Mouse (Mus musculus): ENCODE results near the gene Btbd11. TPM values are rescaled to one million over a fixed set of nuclear protein-coding genes. Genes with fewer than 3 reads are reported as not detected.
A peak's percentile ranks its signal among the peaks of the same experiment; 100 is the strongest.

The Btbd11 gene
- polyA plus RNA-seq, 1 experiment from 2014 or later: 0.47 TPM

- WGBS (ENCODE audit: insufficient replicate concordance): 57% methylated on average over 9 of the region's 9 CpGs
- ATAC-seq (no peak), DNase-seq (no peak)
- Histone ChIP-seq H3K27ac (ENCODE audit: low read depth) (no peak overlapping the region), H3K9ac (replicated peaks) (no peak overlapping the region), H3K4me3 (ENCODE audit: low read depth, low read length) (no peak overlapping the region), H3K4me2 (ENCODE audit: low read depth, low read length) (0 out of 2 replicates have a peak overlapping the region, but pooled peaks have one; percentile 7), H3K27me3 (ENCODE audit: insufficient read depth, low read length) (no peaks in the 10 kb centered on the region), H3K9me3 (ENCODE audit: low read length) (no peaks in the 10 kb centered on the region), H3K36me3 (replicated peaks; ENCODE audit: insufficient read depth, low read length) (no peaks in the 10 kb centered on the region), H3K4me1 (ENCODE audit: insufficient read depth) (no peaks in the 10 kb centered on the region)
- TF ChIP-seq EP300 (IDR thresholded peaks at IDR 0.05; ENCODE audit: low read depth) (no peak), CTCF (IDR thresholded peaks at IDR 0.05; ENCODE audit: low read depth) (no peak)
Observed at GRCm38 (mm10) chr10:85502656-85503055, 116.0 kb downstream of the Btbd11 start.

- ATAC-seq: no peak
- no peaks in the 10 kb centered on the region for H3K4me1 ChIP-seq (ENCODE audit: insufficient read depth)
- no peak for TF ChIP-seq CTCF (IDR thresholded peaks at IDR 0.05; ENCODE audit: low read depth)
- no peak for TF ChIP-seq EP300 (IDR thresholded peaks at IDR 0.05; ENCODE audit: low read depth)
- DNase-seq: no peak
- no peak overlapping the region for H3K9ac ChIP-seq (replicated peaks)
- no peak overlapping the region for H3K27ac ChIP-seq (ENCODE audit: low read depth)
- no peak overlapping the region for H3K4me2 ChIP-seq (ENCODE audit: low read depth, low read length)
- H3K9me3 ChIP-seq (ENCODE audit: low read length): no peaks in the 10 kb centered on the region
- no peaks in the 10 kb centered on the region for H3K36me3 ChIP-seq (replicated peaks; ENCODE audit: insufficient read depth, low read length)
- H3K27me3 ChIP-seq (ENCODE audit: insufficient read depth, low read length): no peaks in the 10 kb centered on the region
- H3K4me3 ChIP-seq (ENCODE audit: low read depth, low read length): no peak overlapping the region
- 89% methylated on average over 7 of the region's 7 CpGs for WGBS (ENCODE audit: insufficient replicate concordance)
Observed at GRCm38 (mm10) chr10:85503453-85503852, 116.8 kb downstream of the Btbd11 start.

GRCm38 (mm10) chr10:85507270-85508050, 120.8 kb downstream of the Btbd11 start:
- Histone ChIP-seq H3K4me1 (ENCODE audit: insufficient read depth) (no peaks in the 10 kb centered on the region), H3K36me3 (replicated peaks; ENCODE audit: insufficient read depth, low read length) (no peaks in the 10 kb centered on the region), H3K4me2 (ENCODE audit: low read depth, low read length) (no peak overlapping the region), H3K9ac (replicated peaks) (no peak overlapping the region), H3K9me3 (ENCODE audit: low read length) (no peaks in the 10 kb centered on the region), H3K27ac (ENCODE audit: low read depth) (no peak overlapping the region), H3K27me3 (ENCODE audit: insufficient read depth, low read length) (no peaks in the 10 kb centered on the region), H3K4me3 (ENCODE audit: low read depth, low read length) (no peak overlapping the region)
- TF ChIP-seq CTCF (IDR thresholded peaks at IDR 0.05; ENCODE audit: low read depth) (no peak), EP300 (IDR thresholded peaks at IDR 0.05; ENCODE audit: low read depth) (no peak)
- ATAC-seq: no peak
- DNase-seq: no peak
- 76% methylated on average over 7 of the region's 7 CpGs for WGBS (ENCODE audit: insufficient replicate concordance)

GRCm38 (mm10) chr10:85508193-85508794, 121.7 kb downstream of the Btbd11 start:
- no peak overlapping the region for H3K27ac ChIP-seq (ENCODE audit: low read depth)
- no peak for ATAC-seq
- H3K27me3 ChIP-seq (ENCODE audit: insufficient read depth, low read length): no peaks in the 10 kb centered on the region
- no peak for TF ChIP-seq EP300 (IDR thresholded peaks at IDR 0.05; ENCODE audit: low read depth)
- TF ChIP-seq CTCF (IDR thresholded peaks at IDR 0.05; ENCODE audit: low read depth): no peak
- H3K4me3 ChIP-seq (ENCODE audit: low read depth, low read length): no peak overlapping the region
- 69% methylated on average over 5 of the region's 5 CpGs for WGBS (ENCODE audit: insufficient replicate concordance)
- no peak overlapping the region for H3K4me2 ChIP-seq (ENCODE audit: low read depth, low read length)
- no peak for DNase-seq
- H3K4me1 ChIP-seq (ENCODE audit: insufficient read depth): no peaks in the 10 kb centered on the region
- H3K9me3 ChIP-seq (ENCODE audit: low read length): no peaks in the 10 kb centered on the region
- H3K9ac ChIP-seq (replicated peaks): no peak overlapping the region
- H3K36me3 ChIP-seq (replicated peaks; ENCODE audit: insufficient read depth, low read length): no peaks in the 10 kb centered on the region

- no peak for TF ChIP-seq EP300 (IDR thresholded peaks at IDR 0.05; ENCODE audit: low read depth)
- TF ChIP-seq CTCF (IDR thresholded peaks at IDR 0.05; ENCODE audit: low read depth): no peak
- H3K4me1 ChIP-seq (ENCODE audit: insufficient read depth): no peaks in the 10 kb centered on the region
- no peak overlapping the region for H3K27ac ChIP-seq (ENCODE audit: low read depth)
- ATAC-seq: no peak
- H3K36me3 ChIP-seq (replicated peaks; ENCODE audit: insufficient read depth, low read length): no peaks in the 10 kb centered on the region
- no peak for DNase-seq
- no peaks in the 10 kb centered on the region for H3K27me3 ChIP-seq (ENCODE audit: insufficient read depth, low read length)
- H3K4me3 ChIP-seq (ENCODE audit: low read depth, low read length): no peak overlapping the region
- WGBS (ENCODE audit: insufficient replicate concordance): 56% methylated on average over 1 of the region's 1 CpGs
- H3K4me2 ChIP-seq (ENCODE audit: low read depth, low read length): no peak overlapping the region
- no peaks in the 10 kb centered on the region for H3K9me3 ChIP-seq (ENCODE audit: low read length)
- no peak overlapping the region for H3K9ac ChIP-seq (replicated peaks)
Observed at GRCm38 (mm10) chr10:85509000-85509399, 122.4 kb downstream of the Btbd11 start.

- WGBS (ENCODE audit: insufficient replicate concordance): 15% methylated on average over 3 of the region's 3 CpGs
- no peak for TF ChIP-seq EP300 (IDR thresholded peaks at IDR 0.05; ENCODE audit: low read depth)
- no peak for TF ChIP-seq CTCF (IDR thresholded peaks at IDR 0.05; ENCODE audit: low read depth)
- H3K9me3 ChIP-seq (ENCODE audit: low read length): no peaks in the 10 kb centered on the region
- ATAC-seq: no peak
- H3K4me3 ChIP-seq (ENCODE audit: low read depth, low read length): no peak overlapping the region
- DNase-seq: no peak
- no peaks in the 10 kb centered on the region for H3K36me3 ChIP-seq (replicated peaks; ENCODE audit: insufficient read depth, low read length)
- no peaks in the 10 kb centered on the region for H3K4me1 ChIP-seq (ENCODE audit: insufficient read depth)
- no peak overlapping the region for H3K27ac ChIP-seq (ENCODE audit: low read depth)
- H3K27me3 ChIP-seq (ENCODE audit: insufficient read depth, low read length): no peaks in the 10 kb centered on the region
- H3K4me2 ChIP-seq (ENCODE audit: low read depth, low read length): no peak overlapping the region
- H3K9ac ChIP-seq (replicated peaks): no peak overlapping the region
Observed at GRCm38 (mm10) chr10:85510329-85510728, 123.7 kb downstream of the Btbd11 start.
